Mouse (Mus musculus) 3T3-L1 (cell line): Measurements from ENCODE around the gene Cerk.
A peak's percentile ranks its signal among the peaks of the same experiment; 100 is the strongest.
"Not testable (repeated sequence)": the region's sequence is repeated elsewhere in the genome, so short reads cannot be mapped to it uniquely, and the experiment has no call there.

Source experiments
- DNase-seq: peaks from one replicate; pipeline ENCODE4 v3.0.0-alpha.2; 2015; ENCODE audit warnings: low read depth, low spot score

The Cerk gene

DNA sequence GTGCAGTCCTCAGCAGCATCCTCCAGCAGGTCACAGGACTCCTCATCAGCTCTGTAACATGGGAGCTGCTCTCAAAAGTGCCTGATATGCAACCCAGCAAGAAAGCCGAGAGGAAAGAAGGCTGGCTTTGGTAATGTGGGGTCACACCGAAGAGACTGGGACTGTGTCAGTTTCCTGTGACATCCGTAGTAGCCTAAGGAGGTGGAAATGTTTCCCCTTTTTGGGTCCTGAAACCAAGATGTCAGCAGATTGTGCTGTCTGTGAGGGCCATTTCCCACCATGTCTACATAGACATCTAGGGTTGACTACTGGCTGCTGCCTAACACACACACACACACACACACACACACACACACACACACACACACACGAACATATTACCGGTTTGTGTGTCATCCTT lies 26.3 kb upstream of the Cerk start:
- not testable (repeated sequence) for DNase-seq

DNA sequence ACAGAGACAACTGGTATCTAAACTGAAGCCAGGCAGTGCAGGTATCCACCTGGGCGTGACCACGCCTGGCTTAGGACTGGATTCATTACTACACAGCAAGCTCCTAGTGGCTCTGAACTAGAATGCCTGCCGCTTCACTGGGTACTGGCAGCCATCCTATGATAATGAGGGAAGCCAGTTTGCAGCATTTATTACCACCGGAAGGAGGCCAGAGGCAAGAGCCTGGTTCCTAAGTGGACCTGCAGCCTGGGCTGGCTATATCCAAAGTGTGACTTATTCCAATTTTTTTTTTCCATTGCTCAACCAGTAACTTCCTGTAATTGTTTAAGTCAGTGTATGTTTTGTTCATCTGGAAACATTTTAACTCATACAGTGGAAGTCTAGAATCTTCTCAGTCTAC lies 20.4 kb upstream of the Cerk start:
- DNase-seq, result no peak

DNA sequence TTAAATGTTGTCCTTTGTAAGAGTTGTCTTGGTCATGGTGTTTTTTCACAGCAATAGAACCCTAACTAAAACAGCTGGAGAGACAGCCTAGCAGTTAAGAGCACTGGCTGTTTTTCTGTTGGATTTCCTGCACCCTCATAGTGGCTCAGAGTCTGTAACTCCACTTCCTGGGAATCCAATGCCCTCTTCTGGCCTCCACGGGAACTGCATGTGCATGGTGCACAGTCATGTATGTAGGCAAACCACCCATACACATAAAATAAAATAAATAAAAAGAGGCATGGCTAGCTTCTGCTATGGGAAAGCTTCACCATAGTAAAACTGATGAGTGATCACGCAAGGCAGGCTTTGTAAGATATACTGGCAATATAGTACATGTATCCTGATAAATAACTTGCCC lies 19.4 kb upstream of the Cerk start:
- DNase-seq, result peak; percentile 75

DNA sequence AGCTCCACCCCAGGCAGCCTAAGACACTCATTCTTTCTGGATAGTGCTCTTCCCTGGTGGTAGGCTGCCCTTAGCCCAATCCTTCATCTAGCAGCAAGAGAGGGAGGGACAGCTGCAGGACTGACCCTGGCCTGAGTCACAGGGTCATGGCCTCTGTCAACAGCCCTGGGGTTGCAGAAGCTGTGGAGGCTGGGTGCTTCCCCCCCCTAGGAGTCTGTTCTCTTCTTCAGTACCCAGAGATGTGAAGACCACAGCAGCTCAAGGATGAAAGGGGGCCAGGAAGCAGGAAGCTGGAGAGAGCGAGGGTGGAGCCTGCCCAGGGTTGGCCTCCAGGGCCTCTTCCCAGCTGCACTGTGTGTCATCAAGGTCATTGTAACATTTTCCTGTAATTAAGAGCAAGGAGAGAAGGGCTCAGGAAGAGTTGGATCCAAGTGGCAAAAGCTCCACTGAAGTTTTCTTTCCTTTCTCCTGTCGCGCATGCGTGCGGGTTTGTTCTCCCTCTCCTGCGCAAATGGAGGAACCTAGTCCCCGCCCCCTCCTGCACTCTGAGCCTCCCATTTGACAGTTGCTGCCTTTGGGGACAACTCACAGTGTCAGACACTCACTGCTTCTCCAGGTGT lies 18.1 kb upstream of the Cerk start:
- DNase-seq, result peak; percentile 64

DNA sequence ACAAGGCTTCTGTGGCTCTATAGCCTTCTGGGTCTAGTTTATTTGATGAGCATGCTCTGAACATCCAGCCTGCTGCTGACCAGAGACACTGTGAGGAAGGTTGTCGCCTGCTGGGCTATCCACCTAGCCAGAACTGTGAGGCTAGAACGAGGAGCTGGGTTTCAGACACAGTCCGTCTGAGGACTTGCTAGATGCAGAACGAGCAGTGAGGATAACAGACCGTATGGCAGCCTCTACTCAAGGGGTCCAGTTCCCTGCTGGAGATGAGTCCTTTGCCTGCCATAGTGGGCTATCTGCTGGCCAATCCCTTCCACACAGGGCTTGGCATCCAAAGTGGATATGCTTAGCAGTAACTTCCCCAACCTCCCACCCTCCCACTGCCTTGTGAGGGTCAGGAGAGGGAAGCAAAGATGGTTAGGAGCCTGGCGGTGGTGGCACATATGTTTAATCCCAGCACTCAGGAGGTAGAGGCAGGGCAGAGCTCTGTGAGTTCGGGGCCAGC lies 17.4 kb upstream of the Cerk start:
- no peak for DNase-seq

DNA sequence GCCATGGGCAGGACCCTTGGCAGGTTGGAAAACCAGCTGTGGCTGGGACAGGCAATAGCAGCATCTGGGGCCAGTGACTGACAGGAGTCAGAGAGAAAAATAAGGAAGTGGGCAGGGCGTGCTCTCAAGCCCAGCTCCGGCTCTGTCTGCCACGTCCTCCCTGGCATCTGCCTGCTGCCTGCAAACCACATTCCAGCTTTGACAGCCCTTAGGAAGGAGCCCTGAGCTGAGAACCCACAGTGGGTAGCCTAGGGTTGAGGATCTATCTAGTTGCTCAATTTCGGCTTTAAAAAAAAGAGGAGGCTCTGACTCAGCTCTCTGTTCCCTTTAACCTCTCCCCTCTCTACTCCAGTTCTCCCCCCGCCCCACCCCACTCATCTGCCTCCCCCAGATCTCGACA lies 16.7 kb upstream of the Cerk start:
- peak; percentile 90 for DNase-seq

DNA sequence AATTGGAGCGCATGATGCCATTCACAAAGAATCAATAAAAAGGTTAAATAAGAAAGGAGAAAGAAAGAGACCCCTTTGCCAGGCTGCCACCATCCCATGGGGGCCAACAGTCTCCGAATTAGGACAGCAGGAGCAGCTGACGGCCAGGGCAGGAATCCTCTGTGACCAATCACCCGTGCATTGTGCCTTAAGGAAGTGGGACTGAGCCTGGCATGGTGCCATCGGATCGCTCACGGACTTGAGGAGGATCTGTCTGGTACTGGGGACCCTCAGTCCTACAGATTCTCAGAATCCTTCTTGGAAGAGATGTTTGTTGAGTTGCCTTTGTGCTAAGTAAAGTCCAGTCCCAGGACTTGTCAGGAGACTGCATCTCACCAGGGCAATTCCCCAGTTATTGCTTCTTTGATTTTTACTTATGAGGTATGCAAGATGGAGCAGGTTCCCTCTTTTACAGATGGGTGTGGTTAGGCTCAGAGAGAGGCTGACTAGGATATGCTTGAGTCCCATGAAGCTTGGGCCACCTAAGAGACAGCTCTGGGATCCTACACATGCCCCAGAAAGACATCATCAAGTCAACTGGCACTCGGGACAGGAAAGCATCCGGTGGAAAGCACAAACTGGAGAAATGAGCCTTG lies 15.9 kb upstream of the Cerk start:
- DNase-seq, result peak; percentile 12

DNA sequence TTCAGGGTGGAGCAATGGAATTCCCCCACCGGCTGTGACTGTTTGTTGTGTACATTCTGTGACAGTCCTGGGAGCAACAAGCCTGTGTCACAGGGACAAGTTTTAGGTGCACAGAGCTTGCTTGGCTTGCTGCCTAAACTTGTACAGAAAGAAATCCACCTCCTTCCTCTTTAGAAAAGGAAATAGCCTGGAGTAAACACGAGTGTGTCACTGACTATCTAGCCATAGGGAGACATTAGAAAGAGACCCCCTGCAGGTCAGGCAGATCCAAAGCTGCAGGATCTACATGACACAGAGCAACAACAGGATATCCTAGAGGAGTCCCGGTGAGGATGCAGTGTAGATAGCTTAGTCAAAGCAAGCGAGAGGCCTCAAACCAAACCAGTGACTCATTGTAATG lies 15.2 kb upstream of the Cerk start:
- peak; percentile 45 for DNase-seq

DNA sequence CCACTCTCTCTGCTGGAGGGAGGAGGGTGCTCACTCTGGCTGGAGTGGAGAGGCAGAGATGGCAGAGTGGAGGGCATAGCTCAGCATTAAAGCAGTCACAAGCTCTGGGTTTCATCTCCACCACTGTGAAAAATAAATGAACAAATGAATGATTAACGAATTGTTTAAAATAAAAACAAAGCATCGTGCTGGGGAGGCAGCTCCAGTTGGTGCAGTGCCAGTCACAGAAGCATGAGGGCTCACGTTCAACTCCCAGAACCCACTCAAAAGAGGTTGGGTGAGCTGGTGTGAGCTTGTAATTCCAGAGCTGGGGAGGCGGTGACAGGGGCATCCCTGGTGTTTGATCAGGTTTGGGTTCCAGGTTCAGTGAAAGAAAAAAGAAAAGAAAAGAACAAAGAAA lies 14.2 kb upstream of the Cerk start:
- DNase-seq, result no peak

DNA sequence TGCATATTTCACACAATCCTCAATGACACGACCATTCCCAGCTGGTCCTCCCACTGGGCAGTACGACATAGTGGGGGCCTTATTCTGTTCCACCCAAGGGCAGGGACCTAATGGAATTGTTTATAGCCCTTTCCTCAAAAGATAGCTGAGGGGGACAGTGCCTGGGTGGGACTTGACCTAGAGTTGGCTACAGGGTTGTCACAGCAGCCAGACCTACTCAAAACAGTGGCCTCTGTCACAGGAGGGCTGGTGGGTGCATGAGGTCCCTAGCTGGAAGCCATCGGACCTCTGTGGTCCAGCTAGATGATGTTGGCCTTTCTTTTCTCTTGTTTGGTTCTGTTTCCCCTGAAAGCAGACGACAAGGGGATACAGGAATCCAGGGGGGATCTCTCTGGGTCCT lies 13.5 kb upstream of the Cerk start:
- no peak for DNase-seq

DNA sequence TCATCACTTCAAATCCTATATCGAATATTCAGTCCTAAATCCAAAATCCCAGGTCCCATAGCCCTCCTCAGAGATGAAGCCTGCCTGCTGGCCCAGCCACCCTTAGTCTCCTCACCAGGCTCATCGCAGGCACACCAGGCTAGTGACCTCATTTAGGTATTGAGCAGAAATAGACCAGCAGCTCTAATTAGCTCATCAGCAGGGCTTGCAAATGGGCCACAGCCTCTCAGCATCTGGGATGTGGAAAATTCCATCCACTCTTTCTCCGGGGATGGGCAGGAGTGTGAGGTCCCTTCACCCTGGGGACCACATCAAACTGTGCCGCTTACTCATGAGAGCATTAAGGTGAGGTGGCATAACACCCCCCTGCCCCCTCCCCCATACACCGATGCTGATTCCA lies 13.1 kb upstream of the Cerk start:
- DNase-seq, result no peak

DNA sequence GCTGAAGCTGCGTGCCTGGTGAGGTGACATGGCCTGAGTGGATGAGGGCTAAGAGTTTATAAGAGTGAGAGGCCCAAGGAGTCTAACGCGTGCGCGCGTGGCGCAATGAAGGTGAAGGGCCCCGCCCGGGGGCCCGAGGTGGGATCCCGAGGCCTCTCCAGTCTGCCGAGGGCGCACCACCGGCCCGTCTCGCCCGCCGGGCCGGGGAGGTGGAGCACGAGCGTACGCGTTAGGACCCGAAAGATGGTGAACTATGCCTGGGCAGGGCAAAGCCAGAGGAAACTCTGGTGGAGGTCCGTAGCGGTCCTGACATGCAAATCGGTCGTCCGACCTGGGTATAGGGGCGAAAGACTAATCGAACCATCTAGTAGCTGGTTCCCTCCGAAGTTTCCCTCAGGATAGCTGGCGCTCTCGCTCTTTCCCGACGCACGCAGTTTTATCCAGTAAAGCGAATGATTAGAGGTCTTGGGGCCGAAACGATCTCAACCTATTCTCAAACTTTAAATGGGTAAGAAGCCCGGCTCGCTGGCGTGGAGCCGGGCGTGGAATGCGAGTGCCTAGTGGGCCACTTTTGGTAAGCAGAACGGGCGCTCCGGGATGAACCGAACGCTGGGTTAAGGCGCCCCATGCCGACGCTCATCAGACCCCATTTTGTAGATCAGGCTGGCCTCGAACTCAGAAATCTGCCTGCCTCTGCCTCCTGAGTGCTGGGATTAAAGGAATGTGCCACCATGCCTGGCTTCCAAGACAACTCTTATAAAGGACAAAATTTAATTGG lies 8.9 kb upstream of the Cerk start:
- not testable (repeated sequence) for DNase-seq

DNA sequence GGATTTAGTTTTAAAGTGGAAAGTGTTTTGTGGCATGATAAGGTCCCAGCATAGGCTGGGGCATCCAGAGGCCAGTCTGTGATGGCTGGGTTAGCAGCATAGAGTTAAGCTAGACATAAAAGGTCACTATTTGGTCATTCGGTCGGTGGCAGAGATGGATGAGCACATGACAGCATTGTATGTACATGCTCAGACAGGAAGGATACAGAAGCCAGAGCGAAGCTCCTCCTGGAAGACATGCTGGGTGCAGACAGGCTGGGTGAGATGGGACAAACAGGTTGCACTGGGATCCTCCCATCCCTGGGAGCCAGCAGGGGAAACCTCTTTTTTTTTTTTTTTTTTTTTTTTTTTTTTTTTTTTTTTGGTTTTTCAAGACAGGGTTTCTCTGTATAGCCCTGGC lies 6.0 kb upstream of the Cerk start:
- no peak for DNase-seq

DNA sequence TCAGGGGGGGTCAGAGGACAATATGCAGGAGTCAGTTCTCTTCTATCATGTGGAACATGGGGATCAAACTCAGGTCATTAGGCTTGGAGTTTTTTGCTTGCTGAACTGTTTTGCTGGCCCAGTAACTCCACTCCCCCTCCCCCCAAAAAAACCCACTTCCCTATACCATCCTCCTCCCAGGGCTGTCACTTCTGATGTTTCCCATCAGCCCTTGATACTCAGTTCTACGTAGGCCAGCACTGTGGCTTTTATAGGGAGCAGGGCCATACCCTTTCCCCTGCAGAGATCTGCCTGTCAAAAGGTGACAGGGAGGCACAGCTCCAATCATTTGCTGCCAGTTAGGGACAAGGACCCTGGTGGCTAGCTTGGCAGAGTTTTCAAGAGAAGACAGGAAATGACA lies 5.6 kb upstream of the Cerk start:
- no peak for DNase-seq

DNA sequence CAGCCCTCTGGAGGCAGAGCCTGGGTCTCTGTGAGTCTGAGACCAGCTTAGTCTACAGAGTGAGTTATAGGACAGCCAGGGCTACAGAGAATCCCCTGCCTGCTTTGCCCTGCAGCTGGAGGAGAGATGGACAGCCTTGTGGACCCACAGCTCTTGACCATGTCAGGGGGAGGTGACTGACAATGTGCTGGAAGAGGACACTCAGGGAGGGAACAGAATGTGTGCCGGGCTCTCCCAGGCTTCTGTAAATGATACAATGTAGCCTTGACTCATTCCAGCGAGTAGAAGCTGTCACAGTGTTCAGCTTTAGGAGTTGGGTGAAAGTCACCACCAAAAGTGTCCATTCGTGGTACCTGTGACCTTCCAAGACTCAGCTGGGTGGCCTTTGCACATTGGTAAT lies 4.4 kb upstream of the Cerk start:
- no peak for DNase-seq

DNA sequence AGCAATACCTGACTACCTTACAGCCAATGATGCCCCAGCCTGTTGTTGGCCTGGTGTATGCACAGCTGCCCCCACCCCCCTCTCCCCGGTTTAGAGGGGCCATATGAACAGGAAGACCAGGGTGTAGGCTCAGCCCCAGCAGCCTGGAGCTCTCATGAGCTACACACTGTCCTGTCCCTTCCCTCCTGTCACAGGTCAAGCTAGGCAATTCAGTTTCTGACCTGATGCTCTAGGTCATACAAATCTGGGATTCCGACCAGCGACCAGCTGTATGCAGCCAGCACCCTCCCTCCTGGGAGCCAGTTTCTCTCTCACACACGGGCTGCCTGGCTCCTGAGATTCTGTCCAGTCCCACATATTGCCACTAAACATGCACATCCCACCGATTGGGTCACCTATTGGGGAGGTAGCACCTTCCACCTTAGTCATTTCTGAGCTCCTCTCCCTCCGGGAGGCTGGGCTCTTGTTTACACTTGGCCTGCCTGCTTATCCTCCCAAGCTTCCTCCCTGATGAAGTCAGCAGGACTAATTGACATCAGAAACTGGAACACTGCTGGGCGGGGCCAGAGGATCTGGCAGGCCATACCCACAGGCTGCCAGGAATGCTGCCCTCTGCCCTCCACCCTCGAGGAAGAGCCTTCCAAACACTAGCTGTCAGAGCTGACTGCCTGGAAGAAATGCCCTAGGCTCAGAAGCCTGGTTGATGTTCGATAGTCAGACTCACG lies 3.0 kb upstream of the Cerk start:
- DNase-seq, result peak; percentile 87

DNA sequence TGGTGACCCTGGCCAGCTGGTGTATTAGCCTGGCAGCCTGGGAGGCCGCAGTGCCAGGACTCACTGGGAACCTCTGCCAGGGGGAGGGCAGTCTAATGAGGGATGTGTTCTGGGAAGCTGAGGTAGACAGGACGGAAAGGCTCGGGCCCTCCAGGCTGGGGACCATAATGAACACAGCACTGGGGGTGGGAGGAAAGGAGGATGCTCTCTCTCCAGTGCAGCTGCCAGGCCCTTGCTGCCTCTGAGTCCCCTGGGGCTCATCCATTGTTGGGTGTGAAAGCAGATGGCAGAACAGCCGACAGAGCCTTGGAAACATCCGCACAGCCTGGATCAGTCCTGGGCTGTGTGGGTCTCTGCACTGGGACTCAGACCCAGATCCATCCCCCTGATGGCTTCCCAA lies 2.2 kb upstream of the Cerk start:
- peak; percentile 44 for DNase-seq

DNA sequence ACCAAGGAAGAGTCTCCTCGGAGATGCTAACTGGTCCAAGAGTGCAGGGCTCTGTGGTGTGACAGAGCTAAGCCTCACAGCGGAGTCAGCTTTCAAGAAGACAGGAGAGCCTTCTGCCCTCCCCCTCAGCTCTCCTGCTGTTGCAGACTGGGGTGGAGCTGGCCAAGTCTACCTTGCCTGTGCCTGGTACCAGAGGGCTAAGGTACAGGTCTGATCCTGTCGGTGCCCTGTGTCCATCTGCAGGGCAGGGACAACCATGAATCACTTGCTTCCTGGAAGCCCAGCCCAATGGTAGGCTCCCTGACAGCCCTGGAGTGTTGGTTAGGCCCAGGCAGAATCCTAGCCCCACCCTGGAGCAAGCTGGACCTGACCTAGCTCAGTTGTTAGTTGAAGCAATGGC lies 745 bp upstream of the Cerk start:
- peak; percentile 19 for DNase-seq

DNA sequence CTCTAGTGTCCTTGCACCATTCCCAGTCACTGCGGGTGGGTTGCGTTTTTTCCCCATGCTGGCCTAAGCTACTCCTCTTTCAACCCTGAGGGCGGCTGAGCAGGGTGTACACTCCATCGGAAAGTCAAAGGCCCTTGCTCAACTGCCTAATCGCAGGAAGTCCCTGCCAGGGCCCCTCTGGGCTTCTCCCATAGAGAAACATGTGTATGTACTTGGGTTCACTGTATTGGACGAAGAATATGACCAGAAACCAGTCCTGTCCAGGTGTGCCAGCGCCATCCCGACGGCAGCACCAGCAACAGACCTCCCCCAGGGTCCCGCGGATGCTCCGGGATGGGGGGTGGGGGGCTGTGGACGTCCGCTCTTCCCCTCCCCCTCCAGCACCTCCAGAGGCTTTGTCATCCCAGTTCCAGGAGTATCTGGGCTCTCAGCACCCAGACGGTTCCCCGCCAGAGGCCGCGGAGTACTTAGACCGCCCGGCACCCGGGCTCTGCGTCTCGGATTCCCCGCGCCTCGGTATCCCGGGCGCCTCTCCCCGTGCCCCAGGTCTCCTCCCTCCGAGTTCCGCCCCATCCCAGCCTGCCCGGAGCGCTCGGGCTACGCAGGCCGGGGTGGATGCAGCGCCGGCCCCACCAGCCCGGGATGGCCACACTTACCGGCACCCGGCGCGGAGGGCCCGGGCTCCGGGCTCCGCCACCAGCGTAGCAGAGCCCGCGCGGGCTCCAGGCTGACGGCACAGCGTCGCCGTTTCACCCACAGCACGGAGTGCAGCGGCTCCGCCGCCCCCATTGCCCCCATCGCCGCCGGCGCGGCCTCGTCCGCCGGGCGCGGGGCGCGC lies 871 bp downstream of the Cerk start:
- peak; percentile 48 for DNase-seq

DNA sequence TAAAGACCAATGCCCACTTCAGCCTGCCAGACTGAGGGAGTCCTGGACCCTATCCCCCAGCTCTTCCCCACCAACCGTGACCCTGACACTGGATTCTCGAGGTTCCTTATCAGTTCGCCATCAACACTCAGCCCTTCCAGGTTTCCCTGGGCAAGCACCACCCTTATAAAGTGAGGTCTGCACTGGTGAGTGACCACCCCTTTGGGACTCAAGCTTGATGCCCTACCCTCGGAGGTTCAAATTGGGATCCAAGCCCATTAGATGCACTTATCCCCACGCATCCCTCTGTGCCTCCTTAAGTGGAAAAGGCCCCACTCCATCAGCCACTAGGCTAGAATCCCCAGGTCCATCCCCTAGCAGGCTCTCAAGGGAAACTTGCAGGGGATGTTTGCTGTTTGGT lies 1.9 kb downstream of the Cerk start:
- DNase-seq, result no peak

DNA sequence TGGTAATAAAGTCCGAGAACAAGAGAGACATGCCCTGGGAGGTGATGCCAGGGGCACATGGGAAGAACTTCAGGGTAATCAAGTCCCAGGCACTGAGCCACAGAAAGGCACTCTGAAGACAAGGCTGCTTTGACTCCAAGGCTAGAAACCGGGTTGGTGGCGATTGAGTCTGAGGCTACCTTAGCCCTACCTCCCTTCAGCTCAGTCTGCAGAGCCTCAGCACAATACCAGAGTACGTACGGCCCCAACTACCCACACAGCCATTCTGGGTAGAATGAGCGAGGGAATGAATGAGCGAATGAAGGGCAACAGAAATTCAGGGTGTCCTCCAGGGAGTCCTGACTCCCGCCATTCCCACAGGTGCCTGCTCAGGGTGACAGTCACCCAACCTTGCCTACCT lies 2.5 kb downstream of the Cerk start:
- DNase-seq, result no peak
